Mouse (Mus musculus) CD4-positive, CD25-positive, alpha-beta regulatory T cell, adult 2 months (primary cell): ENCODE data around the gene Ppcs.
A peak's percentile ranks its signal among the peaks of the same experiment; 100 is the strongest.

Experiments used
- DNase-seq: peaks from one replicate; pipeline ENCODE4 v3.0.0-alpha.2; 2012; ENCODE audit warnings: low read depth, low spot score

The Ppcs gene

GRCm38 (mm10) chr4:119422294-119422964 lies at the start of gene Ppcs, which contains the start of gene Zmynd12:
Ppcs (minus strand) TSS chr4:119422420.
Zmynd12 (plus strand) TSS chr4:119422814.
- DNase-seq, result peak; percentile 92

- no peak for DNase-seq
Observed at GRCm38 (mm10) chr4:119467720-119468380, 45.6 kb upstream of the Ppcs start.

- no peak for DNase-seq
Observed at GRCm38 (mm10) chr4:119465841-119466240, 43.6 kb upstream of the Ppcs start.

- peak; percentile 76 for DNase-seq
Observed at GRCm38 (mm10) chr4:119463756-119464419, 41.7 kb upstream of the Ppcs start.

GRCm38 (mm10) chr4:119462858-119463755 lies 40.9 kb upstream of the Ppcs start:
- peak; percentile 3 for DNase-seq

- no peak for DNase-seq
Observed at GRCm38 (mm10) chr4:119462457-119462856, 40.2 kb upstream of the Ppcs start.

- no peak for DNase-seq
Observed at GRCm38 (mm10) chr4:119460728-119461141, 38.5 kb upstream of the Ppcs start.

GRCm38 (mm10) chr4:119460296-119460695 lies 38.1 kb upstream of the Ppcs start:
- DNase-seq, result peak; percentile 41

GRCm38 (mm10) chr4:119453533-119453932 lies 31.3 kb upstream of the Ppcs start:
- DNase-seq, result no peak

- DNase-seq, result no peak
Observed at GRCm38 (mm10) chr4:119453128-119453527, 30.9 kb upstream of the Ppcs start.

GRCm38 (mm10) chr4:119450436-119450835 lies 28.2 kb upstream of the Ppcs start:
- DNase-seq, result no peak

- DNase-seq, result no peak
Observed at GRCm38 (mm10) chr4:119447786-119448185, 25.6 kb upstream of the Ppcs start.

- no peak for DNase-seq
Observed at GRCm38 (mm10) chr4:119447261-119447660, 25.0 kb upstream of the Ppcs start.

GRCm38 (mm10) chr4:119442539-119442938 lies 20.3 kb upstream of the Ppcs start:
- DNase-seq, result no peak

GRCm38 (mm10) chr4:119441836-119442235 lies 19.6 kb upstream of the Ppcs start:
- no peak for DNase-seq

- DNase-seq, result no peak
Observed at GRCm38 (mm10) chr4:119437936-119438335, 15.7 kb upstream of the Ppcs start.

- DNase-seq, result peak; percentile 71
Observed at GRCm38 (mm10) chr4:119430678-119431077, 8.5 kb upstream of the Ppcs start.

- DNase-seq, result no peak
Observed at GRCm38 (mm10) chr4:119427680-119428079, 5.5 kb upstream of the Ppcs start.

- DNase-seq, result no peak
Observed at GRCm38 (mm10) chr4:119425601-119426000, 3.4 kb upstream of the Ppcs start.

- no peak for DNase-seq
Observed at GRCm38 (mm10) chr4:119425077-119425476, 2.9 kb upstream of the Ppcs start.

GRCm38 (mm10) chr4:119421921-119422293 lies 313 bp downstream of the Ppcs start:
- DNase-seq, result no peak

GRCm38 (mm10) chr4:119421191-119421590 lies 1.0 kb downstream of the Ppcs start:
- DNase-seq, result no peak
